Mouse (Mus musculus) heart, postnatal 4 days (tissue): ENCODE measurements around the gene Cym. TPM values are rescaled to one million over a fixed set of nuclear protein-coding genes. Genes with fewer than 3 reads are reported as not detected.
A peak's percentile ranks its signal among the peaks of the same experiment; 100 is the strongest.

ENCODE experiments used
- DNase-seq: peaks from one replicate; pipeline ENCODE4 v3.0.0; 2021
- total RNA-seq, 2 experiments: library from RNA; stranded (reverse); gene quantifications; 2 replicates each; pipeline ENCODE4 v1.2.3; 2021

Gene Cym
- total RNA-seq, 2 experiments from 2014 or later: not detected

DNA sequence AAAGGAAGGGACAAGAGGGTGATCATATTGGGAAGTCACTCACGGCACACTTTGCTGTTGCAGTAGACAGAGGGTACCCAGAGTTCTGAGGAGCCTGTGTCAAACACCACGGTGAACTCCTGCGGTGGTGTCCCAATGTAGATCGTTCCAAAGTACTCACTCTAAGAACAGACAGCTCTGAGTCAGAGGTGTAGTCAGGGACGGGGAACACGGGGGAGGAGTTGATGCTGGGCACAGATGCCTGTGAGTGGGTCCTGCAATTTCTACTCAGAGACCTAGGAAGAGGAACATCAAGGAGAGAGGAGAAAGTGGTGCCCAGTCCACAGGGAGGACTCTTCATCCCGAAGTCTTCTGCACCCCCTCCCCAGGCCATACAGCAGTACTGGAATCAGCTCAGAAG is 3.0 kb downstream of the Cym start:
- no peak for DNase-seq

GRCm38 (mm10) chr3:107217101-107217480 is 4.4 kb downstream of the Cym start:
- no peak for DNase-seq

DNA sequence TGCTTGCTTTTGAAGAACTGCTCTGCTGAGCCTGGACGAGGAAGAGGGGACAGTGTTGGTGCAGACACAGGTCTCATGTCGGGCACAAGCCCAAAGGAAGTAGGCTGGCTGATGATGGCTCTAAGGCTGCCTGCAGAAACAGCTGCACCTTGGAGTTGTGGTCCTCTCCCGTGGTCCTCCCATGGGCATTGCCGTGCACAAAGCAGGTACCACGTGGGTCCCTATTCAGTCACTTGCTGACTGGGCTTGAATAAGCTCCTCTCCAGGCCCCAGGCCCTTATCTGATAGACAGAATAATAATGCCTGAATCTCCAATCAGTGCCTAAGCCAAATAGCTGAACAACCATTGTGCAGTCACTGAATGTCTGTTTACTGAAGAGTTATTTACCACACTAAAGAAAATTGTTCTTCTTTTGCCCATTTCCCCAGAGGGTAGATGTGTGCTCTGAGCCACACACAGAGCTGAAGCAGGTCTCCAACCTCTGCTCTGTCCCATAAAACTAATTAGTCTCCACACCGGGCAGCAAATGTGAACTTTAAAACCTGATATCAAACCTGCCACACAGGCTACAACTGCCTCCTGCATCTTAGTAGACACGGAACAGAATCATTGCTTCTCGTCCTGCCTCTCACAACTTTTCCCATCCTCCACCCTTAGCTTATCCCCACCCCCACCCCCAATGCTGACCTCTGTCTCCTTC is 5.0 kb downstream of the Cym start:
- DNase-seq: no peak

DNA sequence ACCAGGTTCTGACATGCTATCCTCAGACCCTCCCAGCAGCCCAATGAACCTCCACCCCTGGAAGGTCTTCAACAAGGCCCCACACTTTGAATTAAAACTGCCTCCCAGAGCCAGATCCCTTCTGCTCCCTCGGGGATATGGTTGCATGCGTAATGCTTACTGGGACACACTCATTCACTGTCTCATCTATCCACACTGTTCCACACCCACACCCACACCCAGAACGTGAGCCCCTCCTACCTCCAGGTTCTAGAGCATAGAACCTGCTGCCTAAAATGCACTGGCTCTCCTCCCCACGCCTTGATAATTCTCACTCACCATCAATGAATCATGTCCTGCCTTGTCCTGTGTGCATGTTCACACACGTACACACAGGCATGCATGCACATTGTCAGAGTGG is 6.9 kb downstream of the Cym start:
- DNase-seq: no peak

DNA sequence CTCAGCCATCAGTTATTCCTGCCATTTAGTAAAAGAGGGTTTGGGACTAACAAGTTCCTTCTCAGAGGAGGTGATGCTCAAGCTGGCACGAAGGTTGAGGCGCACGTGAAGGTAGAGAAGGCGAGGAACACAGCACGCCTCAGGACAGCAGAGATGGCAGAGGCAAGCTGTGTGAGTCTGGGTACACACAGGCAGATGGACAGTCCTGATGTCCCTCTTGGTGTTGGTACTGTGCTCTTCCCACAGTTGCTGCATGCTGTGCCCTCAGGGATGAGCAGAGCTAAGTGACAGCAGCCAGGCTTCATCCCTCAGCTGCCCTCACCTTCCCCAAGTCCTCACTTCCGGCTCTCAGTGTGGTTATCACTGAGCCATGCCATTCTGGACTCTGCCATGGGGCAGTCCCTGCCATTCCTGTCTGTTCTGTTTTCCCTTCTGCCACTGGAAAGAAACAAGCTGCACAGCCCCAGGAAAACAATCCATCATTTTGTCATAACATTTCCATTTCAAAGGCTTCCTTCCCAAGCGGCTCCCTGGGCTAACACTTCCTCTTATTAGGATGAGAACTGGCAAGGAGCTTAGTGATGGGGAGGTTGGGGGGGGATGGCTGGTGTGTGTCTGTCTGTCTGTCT is 13.8 kb downstream of the Cym start:
- no peak for DNase-seq

- no peak for DNase-seq
Observed at GRCm38 (mm10) chr3:107206490-107207150, 14.9 kb downstream of the Cym start.

- DNase-seq: peak; percentile 85
Observed at GRCm38 (mm10) chr3:107205994-107206393, 15.5 kb downstream of the Cym start.

GRCm38 (mm10) chr3:107205170-107205569 is 16.4 kb downstream of the Cym start:
- no peak for DNase-seq

GRCm38 (mm10) chr3:107204413-107204812 is 17.1 kb downstream of the Cym start:
- no peak for DNase-seq

- no peak for DNase-seq
Observed at GRCm38 (mm10) chr3:107201310-107202180, 20.0 kb downstream of the Cym start.

DNA sequence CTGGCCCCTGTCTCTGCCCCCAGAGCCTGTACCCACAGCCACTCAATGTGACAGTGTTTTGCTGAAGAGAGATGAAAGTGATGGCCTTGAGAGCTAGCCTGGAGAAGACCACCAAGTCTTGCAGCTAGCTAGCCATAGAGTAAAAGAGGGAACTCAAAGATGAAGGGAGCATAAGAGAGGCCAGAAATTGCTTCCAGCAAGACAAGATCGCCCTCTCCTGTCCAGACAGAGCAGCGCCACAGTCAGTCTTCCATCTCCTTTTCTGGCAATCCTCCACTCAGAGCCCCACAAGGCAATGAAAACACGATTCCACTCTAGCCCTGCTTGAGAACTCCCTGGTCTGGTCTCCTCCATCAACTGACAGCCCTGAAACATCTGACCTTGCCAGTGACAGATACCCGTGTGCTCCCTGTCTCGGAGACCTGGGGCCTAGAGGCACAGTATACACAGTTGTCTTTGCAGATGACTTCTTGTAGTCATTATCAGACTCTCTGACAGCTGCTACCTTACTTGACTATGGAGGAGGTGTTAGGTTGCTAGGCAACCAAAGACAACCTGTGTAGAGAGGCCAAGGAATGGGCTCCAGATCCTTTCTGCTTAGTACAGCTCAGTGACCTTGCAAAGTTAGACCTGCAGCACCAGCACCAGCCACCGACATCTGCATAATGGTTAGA is 33.2 kb downstream of the Cym start:
- DNase-seq: peak; percentile 68

- DNase-seq: no peak
Observed at GRCm38 (mm10) chr3:107187022-107187421, 34.5 kb downstream of the Cym start.

GRCm38 (mm10) chr3:107185597-107185996 is 35.9 kb downstream of the Cym start:
- no peak for DNase-seq

GRCm38 (mm10) chr3:107183178-107183577 is 38.4 kb downstream of the Cym start:
- DNase-seq: peak; percentile 68

DNA sequence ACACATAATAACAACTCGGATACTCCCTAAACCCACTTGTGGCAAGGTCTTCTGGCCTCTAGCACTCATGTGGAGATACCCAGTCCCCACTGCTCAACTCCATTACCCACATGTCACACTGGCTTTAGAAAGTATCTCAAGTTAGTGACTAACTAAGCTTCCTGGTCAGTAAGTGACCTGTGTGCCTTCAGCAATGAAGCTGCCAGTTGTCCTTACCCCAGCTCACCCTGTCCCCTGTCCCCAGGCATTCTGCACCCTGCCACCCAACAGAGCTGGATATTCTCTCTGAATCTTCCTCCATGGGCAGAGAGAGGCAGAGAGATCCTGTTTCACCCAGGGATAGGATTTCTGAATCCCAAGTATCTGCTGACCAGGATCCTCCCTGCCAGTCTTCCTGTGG is 38.8 kb downstream of the Cym start, which contains the start of gene Kcna10:
Gene Kcna10 (plus strand): TSS at position 301 of the 400 bp plus-strand sequence.
- no peak for DNase-seq

- no peak for DNase-seq
Observed at GRCm38 (mm10) chr3:107180860-107181259, 40.7 kb downstream of the Cym start.

DNA sequence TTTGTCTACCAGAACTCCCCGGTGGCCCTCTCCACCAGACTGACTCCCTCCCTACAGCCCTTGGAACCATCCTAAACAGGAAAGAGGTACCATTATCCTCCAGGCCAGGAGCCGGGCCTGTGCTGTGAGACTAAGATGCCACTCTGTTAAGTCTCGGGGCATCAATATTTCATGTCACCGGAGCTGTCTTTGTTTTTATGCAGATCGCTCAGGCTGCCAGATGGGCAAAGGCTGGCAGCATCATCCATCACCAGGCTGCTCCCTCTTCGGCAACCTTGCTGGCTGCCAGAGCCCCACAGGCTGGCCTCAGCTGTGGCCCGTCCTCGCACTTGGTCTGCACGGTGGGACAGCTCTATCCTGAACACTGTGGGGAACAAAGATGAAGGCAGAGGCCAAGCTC is 45.0 kb downstream of the Cym start:
- DNase-seq: no peak

- DNase-seq: peak; percentile 64
Observed at GRCm38 (mm10) chr3:107175486-107175885, 46.0 kb downstream of the Cym start.

- DNase-seq: no peak
Observed at GRCm38 (mm10) chr3:107172556-107172955, 49.0 kb downstream of the Cym start.

DNA sequence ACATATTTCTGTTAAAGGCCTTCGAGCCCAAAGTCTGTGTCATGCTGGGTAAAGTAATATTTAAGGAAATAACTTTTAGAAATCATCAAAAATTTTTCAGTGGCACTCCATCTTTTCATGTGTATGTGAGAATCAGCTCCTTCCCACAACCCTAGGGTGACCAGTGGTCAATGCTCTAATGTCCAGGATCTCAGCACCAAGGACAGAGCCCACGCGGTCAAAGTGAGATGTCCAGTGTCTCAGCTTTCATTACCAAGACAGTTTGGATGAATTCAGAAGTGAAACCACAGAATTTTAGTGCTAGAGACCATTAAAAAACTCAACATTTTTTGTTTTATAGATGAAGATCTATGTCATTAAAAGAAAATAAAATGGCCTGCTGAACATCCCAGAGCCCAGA is 49.6 kb downstream of the Cym start:
- DNase-seq: no peak

GRCm38 (mm10) chr3:107169552-107169951 is 52.0 kb downstream of the Cym start:
- DNase-seq: no peak

DNA sequence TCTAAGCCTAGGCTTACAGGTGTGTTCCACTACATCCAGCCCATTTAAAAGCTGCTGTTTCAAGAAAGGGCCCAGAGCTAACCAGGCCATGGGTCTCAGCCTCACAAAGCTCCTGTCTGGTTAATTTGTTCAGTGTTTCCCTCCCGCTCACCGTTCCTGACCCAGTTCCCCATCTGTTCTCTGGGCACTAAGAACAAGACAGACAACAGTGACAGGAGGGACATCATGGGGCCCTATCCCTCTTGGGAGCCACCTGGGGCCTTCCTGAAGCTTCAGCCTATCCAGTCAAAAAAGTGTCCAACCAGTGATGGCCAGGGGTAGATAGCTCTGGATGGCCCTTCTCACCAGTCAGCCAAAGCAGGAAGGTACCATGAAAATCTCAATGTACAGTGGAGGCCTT is 58.8 kb downstream of the Cym start:
- DNase-seq: no peak
